Mouse (Mus musculus) cerebral cortex, adult 2 months (tissue): Measurements from ENCODE around the gene Wdr5.

Source experiments
- WGBS: fragments of 180-500 bp; shearing (Covaris S2); methylation state at CpG from one replicate; pipeline ENCODE4 v1.1.7; 2018; 5-methylcytosine and 5-hydroxymethylcytosine counted together

Gene Wdr5

GRCm38 (mm10) chr2:27514639-27515328, at the start of gene Wdr5:
Gene Wdr5 (plus strand): TSS chr2:27515157.
- WGBS = under 1% methylated on average over 57 of the region's 57 CpGs

- WGBS = 80% methylated on average over 4 of the region's 4 CpGs
Measured at GRCm38 (mm10) chr2:27469292-27469990, 45.5 kb upstream of the Wdr5 start.

GRCm38 (mm10) chr2:27469991-27470355, 45.0 kb upstream of the Wdr5 start:
- WGBS = 79% methylated on average over 3 of the region's 3 CpGs

GRCm38 (mm10) chr2:27470535-27470934, 44.4 kb upstream of the Wdr5 start:
- 91% methylated on average over 2 of the region's 2 CpGs for WGBS

- 68% methylated on average over 7 of the region's 7 CpGs for WGBS
Measured at GRCm38 (mm10) chr2:27473061-27473765, 41.7 kb upstream of the Wdr5 start.

GRCm38 (mm10) chr2:27473911-27474310, 41.0 kb upstream of the Wdr5 start:
- WGBS = 29% methylated on average over 4 of the region's 4 CpGs

- under 1% methylated on average over 80 of the region's 84 CpGs for WGBS
Measured at GRCm38 (mm10) chr2:27474621-27475484, 40.1 kb upstream of the Wdr5 start.

GRCm38 (mm10) chr2:27475495-27476302, 39.3 kb upstream of the Wdr5 start:
- under 1% methylated on average over 89 of the region's 96 CpGs for WGBS

GRCm38 (mm10) chr2:27476303-27477192, 38.4 kb upstream of the Wdr5 start:
- 18% methylated on average over 11 of the region's 11 CpGs for WGBS

GRCm38 (mm10) chr2:27479821-27480220, 35.1 kb upstream of the Wdr5 start:
- WGBS = 73% methylated on average over 4 of the region's 4 CpGs

GRCm38 (mm10) chr2:27480367-27480766, 34.6 kb upstream of the Wdr5 start:
- WGBS = 74% methylated on average over 4 of the region's 4 CpGs

GRCm38 (mm10) chr2:27482265-27482861, 32.6 kb upstream of the Wdr5 start:
- 74% methylated on average over 7 of the region's 7 CpGs for WGBS

GRCm38 (mm10) chr2:27486725-27487124, 28.2 kb upstream of the Wdr5 start:
- 73% methylated on average over 4 of the region's 4 CpGs for WGBS

GRCm38 (mm10) chr2:27487336-27488049, 27.5 kb upstream of the Wdr5 start:
- 77% methylated on average over 3 of the region's 4 CpGs for WGBS

GRCm38 (mm10) chr2:27488362-27488761, 26.6 kb upstream of the Wdr5 start:
- WGBS = 95% methylated on average over 1 of the region's 1 CpGs

GRCm38 (mm10) chr2:27490939-27491338, 24.0 kb upstream of the Wdr5 start:
- 98% methylated on average over 2 of the region's 2 CpGs for WGBS

- WGBS = 98% methylated on average over 3 of the region's 3 CpGs
Measured at GRCm38 (mm10) chr2:27493971-27494370, 21.0 kb upstream of the Wdr5 start.

GRCm38 (mm10) chr2:27496391-27497028, 18.4 kb upstream of the Wdr5 start:
- WGBS = 29% methylated on average over 23 of the region's 23 CpGs
